ENCODE assay signal across 16 mouse cellular contexts in genomic region chr19:53306706-53307105, GRCm38 (mm10). TPM values are rescaled to one million over a fixed set of nuclear protein-coding genes. Genes with fewer than 3 reads are reported as not detected.
DNase-seq lines count a peak whose midpoint lies in the region; ATAC-seq and TF ChIP-seq lines count a peak whose summit lies in the region.
"Had no signal": no experiment of that assay in that cellular context is flagged by ENCODE, and none has a peak within 500 bp of the region (broad histone marks: within the 10 kb centered on the region; RNA-seq: fewer than 3 reads in every experiment).

No protein-coding gene starts in this region.

- no peaks in the 10 kb centered on the region for H3K27me3 ChIP-seq in kidney, postnatal 0 days (ENCODE audit: insufficient read depth, low read length)
- H3K27me3 ChIP-seq in forebrain, embryonic 15.5 days, result no peaks in the 10 kb centered on the region
- no peaks in the 10 kb centered on the region for H3K27me3 ChIP-seq in midbrain, embryonic 10.5 days (ENCODE audit: low read depth, poor library complexity, severe bottlenecking)
- no peaks in the 10 kb centered on the region for H3K27me3 ChIP-seq in liver, postnatal 0 days (ENCODE audit: insufficient read depth, low read length)
- H3K27me3 ChIP-seq: embryonic facial prominence, embryonic 13.5 days; neural tube, embryonic 13.5 days had no signal

- no peak overlapping the region for H3K9ac ChIP-seq in kidney, postnatal 0 days (ENCODE audit: low read depth, low read length)
- no peak overlapping the region; the same call in 1 of the 2 replicates for H3K9ac ChIP-seq in forebrain, embryonic 15.5 days (replicated peaks)
- no peak overlapping the region for H3K9ac ChIP-seq in liver, postnatal 0 days (replicated peaks)
- H3K9ac ChIP-seq: embryonic facial prominence, embryonic 13.5 days; neural tube, embryonic 13.5 days had no signal

- no peak for DNase-seq in kidney, postnatal 0 days (ENCODE audit: low spot score)
- DNase-seq in kidney, adult 11 months, result no peak
- no peak for DNase-seq in midbrain, embryonic 10.5 days (ENCODE audit: low spot score)
- DNase-seq in retina, postnatal 1 day, result peak; percentile 77
- no peak for DNase-seq in liver, postnatal 0 days
- DNase-seq: adrenal gland, postnatal 10 days; cerebellum, postnatal 10 days; gastrocnemius, postnatal 36 days; liver had no signal

- no peak overlapping the region for H3K4me3 ChIP-seq in kidney, postnatal 0 days (replicated peaks; ENCODE audit: low read depth, low read length)
- no peak overlapping the region for H3K4me3 ChIP-seq in forebrain, embryonic 15.5 days
- H3K4me3 ChIP-seq in midbrain, embryonic 10.5 days, result no peak overlapping the region; the same call in 1 of the 2 replicates
- no peak overlapping the region for H3K4me3 ChIP-seq in liver, postnatal 0 days (ENCODE audit: low read depth, low read length)
- H3K4me3 ChIP-seq: embryonic facial prominence, embryonic 13.5 days; left cerebral cortex, adult 2 months; megakaryocyte, embryonic 14.5 days; neural tube, embryonic 13.5 days had no signal

- TF ChIP-seq EP300 in liver, postnatal 0 days (IDR thresholded peaks at IDR 0.05; ENCODE audit: low read depth), result no peak

- TF ChIP-seq CTCF in kidney, postnatal 0 days (IDR thresholded peaks at IDR 0.05; ENCODE audit: low read depth), result no peak
- TF ChIP-seq CTCF in liver, postnatal 0 days (IDR thresholded peaks at IDR 0.05; ENCODE audit: low read depth), result no peak

- ATAC-seq in kidney, postnatal 0 days (replicated peaks; ENCODE audit: low FRiP score, low read depth), result no peak
- ATAC-seq in forebrain, embryonic 15.5 days (replicated peaks), result no peak
- ATAC-seq in erythroblast, adult 5-6 weeks (replicated peaks; ENCODE audit: low FRiP score, poor library complexity, severe bottlenecking), result no peak
- ATAC-seq in liver, postnatal 0 days, result no peak
- ATAC-seq: intestine, embryonic 16.5 days had no signal

- H3K4me2 ChIP-seq in kidney, postnatal 0 days (ENCODE audit: low read length), result peak overlapping the region; percentile 30
- H3K4me2 ChIP-seq in forebrain, embryonic 15.5 days (replicated peaks), result peak overlapping the region; percentile 14
- H3K4me2 ChIP-seq in liver, postnatal 0 days (ENCODE audit: low read depth, low read length), result no peak overlapping the region
- H3K4me2 ChIP-seq: neural tube, embryonic 13.5 days had no signal

- 39% methylated on average over 11 of the region's 11 CpGs for WGBS in kidney, postnatal 0 days
- WGBS in forebrain, embryonic 15.5 days, result 5% methylated on average over 11 of the region's 11 CpGs
- 27% methylated on average over 11 of the region's 11 CpGs for WGBS in midbrain, embryonic 10.5 days
- 64% methylated on average over 11 of the region's 11 CpGs for WGBS in liver, postnatal 0 days (ENCODE audit: insufficient replicate concordance)

- H3K4me1 ChIP-seq in kidney, postnatal 0 days (replicated peaks; ENCODE audit: insufficient read depth, low read length), result no peaks in the 10 kb centered on the region
- peaks cover 9% of the 10 kb centered on the region for H3K4me1 ChIP-seq in forebrain, embryonic 15.5 days
- peaks cover 31% of the 10 kb centered on the region for H3K4me1 ChIP-seq in midbrain, embryonic 10.5 days
- H3K4me1 ChIP-seq in liver, postnatal 0 days (ENCODE audit: insufficient read depth), result peaks cover 13% of the 10 kb centered on the region

- no peak overlapping the region for H3K27ac ChIP-seq in kidney, postnatal 0 days
- H3K27ac ChIP-seq in forebrain, embryonic 15.5 days (replicated peaks), result no peak overlapping the region
- H3K27ac ChIP-seq in midbrain, embryonic 10.5 days (replicated peaks), result peak overlapping the region; percentile 81
- H3K27ac ChIP-seq in liver, postnatal 0 days (ENCODE audit: low read depth), result no peak overlapping the region
- H3K27ac ChIP-seq: embryonic facial prominence, embryonic 13.5 days; left cerebral cortex, adult 2 months; neural tube, embryonic 13.5 days had no signal

- no peaks in the 10 kb centered on the region for H3K9me3 ChIP-seq in kidney, postnatal 0 days (replicated peaks; ENCODE audit: low read length)
- H3K9me3 ChIP-seq in forebrain, embryonic 15.5 days, result no peaks in the 10 kb centered on the region
- H3K9me3 ChIP-seq in midbrain, embryonic 10.5 days (replicated peaks), result no peaks in the 10 kb centered on the region
- H3K9me3 ChIP-seq in liver, postnatal 0 days (ENCODE audit: low read length), result no peaks in the 10 kb centered on the region
- H3K9me3 ChIP-seq: embryonic facial prominence, embryonic 13.5 days; megakaryocyte, embryonic 14.5 days; neural tube, embryonic 13.5 days had no signal

- H3K36me3 ChIP-seq in kidney, postnatal 0 days (ENCODE audit: insufficient read depth, low read length), result no peaks in the 10 kb centered on the region
- no peaks in the 10 kb centered on the region for H3K36me3 ChIP-seq in forebrain, embryonic 15.5 days
- no peaks in the 10 kb centered on the region for H3K36me3 ChIP-seq in midbrain, embryonic 10.5 days
- H3K36me3 ChIP-seq in liver, postnatal 0 days (replicated peaks; ENCODE audit: insufficient read depth, low read length), result no peaks in the 10 kb centered on the region
- H3K36me3 ChIP-seq: embryonic facial prominence, embryonic 13.5 days; neural tube, embryonic 13.5 days had no signal

RNA-seq across cellular contexts. Expression of gene Mxi1, which starts 3.6 kb away (rescaled TPM):
- 51.9 and 55.0 TPM in 2 replicates for polyA plus RNA-seq in kidney, postnatal 0 days (2015; fragmentation: Nextera tagmentation; extraction: Ambion mirVana)
- polyA plus RNA-seq in forebrain, embryonic 15.5 days (2015; fragmentation: Nextera tagmentation; extraction: Ambion mirVana), result 62.0 and 68.4 TPM in 2 replicates
- 19.7 and 28.5 TPM in 2 replicates for polyA plus RNA-seq in midbrain, embryonic 10.5 days (2016; fragmentation: Nextera tagmentation; extraction: Ambion mirVana)
- 71.1 and 75.4 TPM in 2 replicates for total RNA-seq in erythroblast, adult 5-6 weeks (2015; ENCODE audit: low replicate concordance)
- total RNA-seq in erythroblast, adult 5-6 weeks (2017; ENCODE audit: low replicate concordance), result 156 and 229 TPM in 2 replicates
- polyA plus RNA-seq in liver, postnatal 0 days (2015; fragmentation: Nextera tagmentation; extraction: Ambion mirVana), result 24.4 and 24.5 TPM in 2 replicates
